Mouse (Mus musculus) left cerebral cortex, adult 8-10 months (tissue): ENCODE results near the gene Tmem221. TPM values are rescaled to one million over a fixed set of nuclear protein-coding genes. Genes with fewer than 3 reads are reported as not detected.

ENCODE experiments used
- DNase-seq, 2 experiments: peaks; one replicate each; pipeline ENCODE4 v3.0.0; 2022; ENCODE audit warnings: low spot score in 2 of 2
- total RNA-seq, 4 experiments: library from RNA; stranded (reverse); gene quantifications; 2 replicates each; pipeline ENCODE4 v1.2.4; 2022

Tmem221 gene
- total RNA-seq, 4 experiments from 2014 or later, result 0.27 to 0.70 TPM; not detected in 2

- no peak for DNase-seq
Measured at GRCm38 (mm10) chr8:71513018-71513754, 45.5 kb downstream of the Tmem221 start.

DNA sequence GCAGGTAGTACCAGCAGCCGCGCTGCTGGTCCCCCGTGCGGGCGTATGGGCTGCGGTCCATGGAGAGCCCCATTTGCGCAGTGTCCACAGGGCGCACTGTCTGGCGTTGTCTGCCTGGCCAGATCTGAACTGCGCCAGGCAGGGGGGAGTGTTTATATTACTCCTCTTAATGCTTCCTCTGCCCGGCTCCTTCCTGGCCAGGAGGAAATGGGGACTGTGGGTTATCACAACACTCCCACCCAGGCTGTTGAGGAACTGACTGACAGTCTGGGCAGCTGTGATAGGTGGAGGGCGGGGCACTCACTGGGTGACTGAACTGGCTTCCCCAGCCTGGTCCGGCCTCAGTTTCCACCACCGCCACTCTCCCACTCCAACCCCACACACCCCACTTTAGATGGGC is 47.0 kb downstream of the Tmem221 start, which contains the start of gene Plvap:
Gene Plvap, minus strand, starts transcription at position 109 of the 400 bp plus-strand sequence.
- DNase-seq, result no peak

GRCm38 (mm10) chr8:71509316-71509715 is 49.4 kb downstream of the Tmem221 start:
- DNase-seq, result no peak

DNA sequence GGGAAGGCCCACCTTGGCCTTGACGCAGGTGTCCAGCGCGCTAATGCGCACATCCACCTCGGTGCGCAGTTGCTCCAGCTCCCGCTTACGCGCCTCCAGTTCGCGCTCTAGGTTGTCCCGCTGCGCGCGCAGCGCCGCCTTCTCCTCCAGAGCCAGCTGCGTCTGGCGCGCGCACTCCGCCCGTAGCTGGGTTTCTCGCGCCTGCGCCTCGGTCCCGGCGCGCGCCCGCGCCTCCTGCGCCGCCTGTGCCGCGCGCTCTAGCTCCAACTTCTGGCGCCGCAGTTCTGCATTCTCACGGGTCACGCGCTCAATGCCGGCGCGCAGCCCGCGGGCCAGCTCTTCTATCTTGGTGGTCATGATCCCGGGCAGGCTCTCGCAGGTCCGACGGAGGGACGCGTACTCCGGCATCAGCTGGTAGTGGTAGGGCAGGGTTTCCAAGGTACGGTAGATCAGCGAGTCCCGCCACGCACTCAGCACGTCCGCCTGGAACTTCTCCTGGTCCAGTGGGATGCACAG is 51.0 kb downstream of the Tmem221 start:
- peak in 1 of 2 experiments; percentile 84 for DNase-seq

GRCm38 (mm10) chr8:71505979-71506378 is 52.7 kb downstream of the Tmem221 start:
- no peak for DNase-seq

DNA sequence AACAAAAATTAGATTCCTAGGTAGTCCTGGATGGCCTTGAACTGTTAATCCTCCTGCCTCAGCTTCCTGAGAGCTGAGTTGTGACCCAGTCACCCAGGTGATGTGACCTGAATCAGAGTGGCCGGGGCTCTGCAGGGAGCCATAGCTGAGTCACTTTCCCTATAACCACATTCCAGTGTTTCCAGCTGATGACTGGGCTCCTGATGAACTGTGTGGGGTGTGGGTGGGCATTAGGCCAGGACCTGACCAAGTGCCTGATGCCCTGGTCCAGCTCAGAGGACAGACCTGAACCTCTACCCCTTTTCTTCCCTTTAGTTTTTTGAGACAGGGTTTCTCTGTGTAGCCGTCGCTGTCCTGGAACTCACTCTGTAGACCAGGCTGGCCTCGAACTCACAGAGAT is 53.3 kb downstream of the Tmem221 start:
- DNase-seq, result no peak

GRCm38 (mm10) chr8:71504349-71504748 is 54.3 kb downstream of the Tmem221 start:
- DNase-seq, result no peak

Other genes with a start within 250 kb of the Tmem221 start
- gene Use1, start 192.0 kb downstream of the Tmem221 start, total RNA-seq, result 100 to 1,000 TPM; 125 to 140 (median 127) TPM
- 10 to 100 TPM; 13.3 to 16.5 (median 14.7) TPM for gene Ocel1, start 187.6 kb downstream of the Tmem221 start, total RNA-seq
- 10 to 100 TPM; 32.5 to 39.6 (median 36.7) TPM for gene Nr2f6, start 176.9 kb downstream of the Tmem221 start, total RNA-seq
- gene Ushbp1, start 163.1 kb downstream of the Tmem221 start, total RNA-seq, result 1 to 10 TPM; 3.4 to 5.1 (median 3.9) TPM
- gene Babam1, start 162.0 kb downstream of the Tmem221 start, total RNA-seq, result 100 to 1,000 TPM in 3 of 4 experiments, 10 to 100 TPM in 1; 96.4 to 113 (median 105) TPM
- gene Ankle1, start 152.9 kb downstream of the Tmem221 start, total RNA-seq, result under 1 TPM; 0.34 to 0.63 (median 0.41) TPM
- 100 to 1,000 TPM; 255 to 290 (median 264) TPM for gene Abhd8, start 95.2 kb downstream of the Tmem221 start, total RNA-seq
- gene Mrpl34, start 93.9 kb downstream of the Tmem221 start, total RNA-seq, result 10 to 100 TPM; 50.0 to 56.8 (median 53.3) TPM
- gene Dda1, start 89.7 kb downstream of the Tmem221 start, total RNA-seq, result 10 to 100 TPM; 59.4 to 75.0 (median 64.0) TPM
- gene Ano8, start 72.9 kb downstream of the Tmem221 start, total RNA-seq, result 10 to 100 TPM; 51.0 to 61.5 (median 60.0) TPM
- gene Gtpbp3, start 70.8 kb downstream of the Tmem221 start, total RNA-seq, result 10 to 100 TPM; 28.0 to 37.8 (median 31.0) TPM
- 10 to 100 TPM in 2 of 4 experiments, 1 to 10 TPM in 2; 7.0 to 11.7 (median 9.6) TPM for gene Plvap, start 47.1 kb downstream of the Tmem221 start, total RNA-seq
- gene Ccdc194, start 33.2 kb downstream of the Tmem221 start, total RNA-seq, result not detected
- gene Bst2, start 21.4 kb downstream of the Tmem221 start, total RNA-seq, result 10 to 100 TPM in 1 of 4 experiments, 1 to 10 TPM in 3; 4.1 to 11.8 (median 6.4) TPM
- 10 to 100 TPM; 38.0 to 44.2 (median 39.9) TPM for gene Mvb12a, start 15.9 kb downstream of the Tmem221 start, total RNA-seq
- under 1 TPM in 2 of 4 experiments, not detected in 2; 0.17 to 0.21 TPM for gene Nxnl1, start 7.7 kb upstream of the Tmem221 start, total RNA-seq
- 100 to 1,000 TPM in 1 of 4 experiments, 10 to 100 TPM in 3; 94.4 to 105 (median 97.5) TPM for gene Slc27a1, start 10.0 kb upstream of the Tmem221 start, total RNA-seq
- gene Pgls, start 33.3 kb upstream of the Tmem221 start, total RNA-seq, result 10 to 100 TPM; 28.7 to 31.1 (median 29.3) TPM
- 1 to 10 TPM; 1.2 to 3.5 (median 2.3) TPM for gene Fam129c, start 38.8 kb upstream of the Tmem221 start, total RNA-seq
- 10 to 100 TPM; 38.6 to 51.4 (median 45.8) TPM for gene Colgalt1, start 52.1 kb upstream of the Tmem221 start, total RNA-seq
- 100 to 1,000 TPM; 237 to 269 (median 246) TPM for gene Unc13a, start 112.9 kb upstream of the Tmem221 start, total RNA-seq
- gene Jak3, start 117.4 kb upstream of the Tmem221 start, total RNA-seq, result 1 to 10 TPM; 4.4 to 7.3 (median 6.1) TPM
- 1 to 10 TPM; 1.4 to 3.2 (median 2.1) TPM for gene Insl3, start 130.3 kb upstream of the Tmem221 start, total RNA-seq
- gene B3gnt3, start 142.9 kb upstream of the Tmem221 start, total RNA-seq, result under 1 TPM; 0.41 to 0.88 (median 0.70) TPM
- 100 to 1,000 TPM; 150 to 181 (median 159) TPM for gene Fcho1, start 166.8 kb upstream of the Tmem221 start, total RNA-seq